Mouse (Mus musculus): Measurements from ENCODE around the gene Hist1h2ad. TPM values are rescaled to one million over a fixed set of nuclear protein-coding genes. Genes with fewer than 3 reads are reported as not detected.
"Not testable (repeated sequence)": the region's sequence is repeated elsewhere in the genome, so short reads cannot be mapped to it uniquely, and the experiment has no call there.

The Hist1h2ad gene
- polyA plus RNA-seq, 1 experiment from 2014 or later = 2.6 TPM

DNA sequence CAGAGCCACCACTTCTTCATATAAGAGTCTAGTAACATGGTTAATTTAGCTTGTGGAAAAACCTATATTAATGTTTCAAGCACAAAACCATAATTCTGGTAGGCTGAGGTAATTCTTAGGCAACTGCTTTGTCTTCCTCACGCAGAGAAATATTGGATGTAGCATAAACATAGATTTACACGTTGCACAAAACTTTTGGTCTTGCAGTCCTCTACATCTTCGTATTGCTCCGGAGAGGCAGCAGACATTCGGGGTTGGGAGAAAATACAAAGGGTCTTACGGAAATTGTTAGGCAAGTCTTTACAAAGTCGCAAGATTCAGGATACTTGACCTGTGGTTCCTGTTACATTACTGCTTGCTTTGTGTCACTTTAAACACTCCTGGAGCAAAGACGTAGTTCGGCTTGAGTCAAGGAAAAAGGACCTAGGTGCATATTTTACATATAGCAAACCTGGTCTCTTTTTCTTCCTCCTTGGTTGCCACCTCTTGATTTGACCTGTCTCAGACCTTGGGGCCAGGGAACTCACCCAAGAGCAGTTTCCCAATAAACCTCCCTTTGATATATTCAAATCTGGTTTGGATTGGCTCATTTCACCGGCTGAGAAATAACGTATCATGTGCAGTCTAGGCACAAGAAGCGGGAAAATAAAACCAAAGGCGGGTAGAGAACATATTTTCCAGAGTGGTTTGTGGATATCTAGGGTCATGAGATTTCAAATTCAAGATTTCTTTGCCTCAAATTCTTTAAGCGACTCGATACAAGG, 39.6 kb upstream of the Hist1h2ad start:
- DNase-seq = peak; percentile 47
- under 1% methylated on average over 15 of the region's 15 CpGs for WGBS (ENCODE audit: insufficient replicate concordance)
- TF ChIP-seq EP300 (IDR thresholded peaks at IDR 0.05; ENCODE audit: low read depth) (no peak; the same call in none of the 2 replicates), CTCF (IDR thresholded peaks at IDR 0.05; ENCODE audit: low read depth) (no peak)
- Histone ChIP-seq H3K4me3 (ENCODE audit: low read depth, low read length) (peak overlapping the region; percentile 66), H3K9ac (replicated peaks) (peak overlapping the region; percentile 87), H3K36me3 (replicated peaks; ENCODE audit: insufficient read depth, low read length) (no peaks in the 10 kb centered on the region), H3K9me3 (ENCODE audit: low read length) (no peaks in the 10 kb centered on the region), H3K4me1 (ENCODE audit: insufficient read depth) (peaks cover 20% of the 10 kb centered on the region), H3K27me3 (ENCODE audit: insufficient read depth, low read length) (no peaks in the 10 kb centered on the region), H3K4me2 (ENCODE audit: low read depth, low read length) (peak overlapping the region; percentile 80), H3K27ac (ENCODE audit: low read depth) (peak overlapping the region; percentile 99)
- peak; percentile 40 for ATAC-seq

DNA sequence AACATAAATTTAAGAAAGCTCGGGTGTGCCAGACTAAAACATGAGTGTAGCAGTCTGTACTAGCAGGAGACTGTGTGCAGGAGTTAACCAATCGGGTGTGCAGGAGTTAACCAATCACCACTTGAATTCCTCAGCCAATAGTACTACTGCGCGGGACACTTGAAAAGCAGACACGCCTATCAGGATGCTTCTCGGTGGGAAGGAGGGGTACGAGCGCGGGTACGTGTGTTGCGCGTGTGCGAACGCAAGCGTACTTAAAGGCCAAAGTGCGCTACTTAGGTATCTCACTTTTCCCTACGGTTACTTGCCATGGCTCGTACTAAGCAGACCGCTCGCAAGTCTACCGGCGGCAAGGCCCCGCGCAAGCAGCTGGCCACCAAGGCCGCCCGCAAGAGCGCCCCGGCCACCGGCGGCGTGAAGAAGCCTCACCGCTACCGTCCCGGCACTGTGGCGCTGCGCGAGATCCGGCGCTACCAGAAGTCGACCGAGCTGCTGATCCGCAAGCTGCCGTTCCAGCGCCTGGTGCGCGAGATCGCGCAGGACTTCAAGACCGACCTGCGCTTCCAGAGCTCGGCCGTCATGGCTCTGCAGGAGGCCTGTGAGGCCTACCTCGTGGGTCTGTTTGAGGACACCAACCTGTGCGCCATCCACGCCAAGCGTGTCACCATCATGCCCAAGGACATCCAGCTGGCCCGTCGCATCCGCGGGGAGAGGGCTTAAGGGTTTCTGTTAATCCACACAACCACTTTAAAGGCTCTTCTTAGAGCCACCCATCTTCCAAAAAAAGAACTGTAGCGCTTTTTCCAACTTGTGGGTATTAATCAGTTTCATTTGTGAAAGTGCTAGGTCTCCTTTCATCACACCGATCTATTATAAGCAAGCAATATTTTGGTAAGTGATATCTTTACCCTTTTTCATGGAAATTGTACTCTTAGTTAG, 38.8 kb upstream of the Hist1h2ad start, which contains the start of gene Hist1h3g:
Hist1h3g (plus strand) TSS at position 286 of the 939 bp plus-strand sequence.
- not testable (repeated sequence) for H3K36me3 ChIP-seq (replicated peaks; ENCODE audit: insufficient read depth, low read length); H3K9me3 ChIP-seq (ENCODE audit: low read length); H3K27me3 ChIP-seq (ENCODE audit: insufficient read depth, low read length)
- WGBS (ENCODE audit: insufficient replicate concordance) = under 1% methylated on average over 49 of the region's 62 CpGs
- peak; percentile 91 for DNase-seq
- Histone ChIP-seq H3K4me1 (ENCODE audit: insufficient read depth) (peaks cover 18% of the 10 kb centered on the region), H3K4me2 (ENCODE audit: low read depth, low read length) (peak within 1 kb of the TSS; percentile 80), H3K27ac (ENCODE audit: low read depth) (peak within 1 kb of the TSS; percentile 99), H3K9ac (replicated peaks) (peak within 1 kb of the TSS; percentile 87), H3K4me3 (ENCODE audit: low read depth, low read length) (peak within 1 kb of the TSS; percentile 66)
- ATAC-seq = peak; percentile 82
- TF ChIP-seq EP300 (IDR thresholded peaks at IDR 0.05; ENCODE audit: low read depth) (peak; percentile 25; the same call in 1 of the 2 replicates), CTCF (IDR thresholded peaks at IDR 0.05; ENCODE audit: low read depth) (peak; percentile 5; the same call in 1 of the 2 replicates)

DNA sequence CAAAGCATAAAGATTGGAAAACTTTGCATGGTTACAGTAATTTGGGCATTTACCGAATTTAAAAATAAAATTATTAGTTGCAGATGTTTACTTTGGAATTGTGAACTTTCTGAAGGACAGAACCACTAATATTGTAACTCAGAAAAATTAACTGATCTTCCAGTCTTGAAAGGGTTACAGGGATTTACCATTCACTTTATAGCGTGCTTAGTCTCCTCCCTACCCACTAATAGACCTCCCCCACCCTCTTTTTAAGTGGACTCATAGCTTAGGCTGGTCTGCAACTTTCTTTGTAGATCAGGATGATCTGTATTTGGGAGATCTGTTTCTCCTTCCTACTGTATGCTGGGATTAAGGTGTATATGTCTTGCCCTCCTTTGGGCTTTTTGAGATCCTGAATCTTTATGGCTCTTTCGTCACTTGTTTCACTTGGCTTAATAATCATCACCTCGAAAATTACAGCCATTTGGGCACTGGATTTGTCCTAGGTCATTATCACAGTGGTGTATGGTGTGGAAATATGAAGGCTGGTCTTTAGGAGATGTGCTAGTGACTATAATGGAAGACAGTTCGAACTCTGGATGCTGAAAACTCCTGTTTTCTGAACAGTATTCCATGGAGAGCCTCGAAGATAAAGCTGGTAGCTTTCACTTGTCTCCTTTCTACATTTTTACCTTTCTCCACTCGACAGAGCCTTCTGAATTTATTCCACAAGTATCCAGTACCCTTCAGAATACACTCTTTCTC, 37.9 kb upstream of the Hist1h2ad start:
- H3K9ac ChIP-seq (replicated peaks) = peak overlapping the region; percentile 70
- H3K36me3 ChIP-seq (replicated peaks; ENCODE audit: insufficient read depth, low read length) = no peaks in the 10 kb centered on the region
- H3K27ac ChIP-seq (ENCODE audit: low read depth) = peak overlapping the region; percentile 99
- TF ChIP-seq EP300 (IDR thresholded peaks at IDR 0.05; ENCODE audit: low read depth) = no peak
- TF ChIP-seq CTCF (IDR thresholded peaks at IDR 0.05; ENCODE audit: low read depth) = no peak
- ATAC-seq (no peak), DNase-seq (no peak)
- no peaks in the 10 kb centered on the region for H3K27me3 ChIP-seq (ENCODE audit: insufficient read depth, low read length)
- H3K4me2 ChIP-seq (ENCODE audit: low read depth, low read length) = peak overlapping the region; percentile 80
- H3K9me3 ChIP-seq (ENCODE audit: low read length) = no peaks in the 10 kb centered on the region
- H3K4me3 ChIP-seq (ENCODE audit: low read depth, low read length) = peak overlapping the region; percentile 66
- WGBS (ENCODE audit: insufficient replicate concordance) = 17% methylated on average over 7 of the region's 7 CpGs
- peaks cover 21% of the 10 kb centered on the region for H3K4me1 ChIP-seq (ENCODE audit: insufficient read depth)

DNA sequence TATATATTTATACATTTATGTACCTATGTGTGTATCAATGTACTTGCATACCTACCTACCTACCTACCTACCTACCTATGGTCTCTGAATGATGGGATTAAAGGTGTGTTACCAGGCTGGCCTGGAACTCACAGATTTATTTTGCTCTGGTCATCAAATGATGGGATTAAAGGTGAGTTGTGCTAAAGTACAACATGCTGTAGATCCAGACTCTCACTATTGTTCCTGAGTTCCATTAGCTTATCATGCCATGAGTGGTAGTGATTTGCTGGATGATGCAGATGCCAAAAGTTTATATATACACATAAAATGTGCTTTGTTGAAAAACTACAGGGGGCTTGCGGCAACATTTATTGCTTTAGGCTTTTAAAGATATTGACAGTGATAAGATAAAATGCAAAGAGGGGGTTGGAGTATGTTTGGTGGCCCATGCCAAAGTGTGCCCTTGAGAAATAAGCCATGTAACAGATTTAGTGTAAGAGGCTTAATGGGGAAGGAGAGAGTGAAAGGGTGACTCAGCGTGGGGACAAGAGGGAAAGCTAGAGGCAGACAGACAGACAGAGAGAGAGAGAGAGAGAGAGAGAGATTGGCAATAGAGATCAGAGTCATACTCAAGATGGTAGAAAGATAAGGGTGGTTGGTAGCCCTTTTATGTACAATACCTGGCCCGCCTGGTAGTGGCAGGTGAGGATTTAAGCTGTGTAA, 37.0 kb upstream of the Hist1h2ad start:
- TF ChIP-seq CTCF (IDR thresholded peaks at IDR 0.05; ENCODE audit: low read depth) = no peak
- no peak for TF ChIP-seq EP300 (IDR thresholded peaks at IDR 0.05; ENCODE audit: low read depth)
- 71% methylated on average over 3 of the region's 3 CpGs for WGBS (ENCODE audit: insufficient replicate concordance)
- Histone ChIP-seq H3K4me3 (ENCODE audit: low read depth, low read length) (peak overlapping the region; percentile 66), H3K4me1 (ENCODE audit: insufficient read depth) (peaks cover 20% of the 10 kb centered on the region), H3K36me3 (replicated peaks; ENCODE audit: insufficient read depth, low read length) (no peaks in the 10 kb centered on the region), H3K27me3 (ENCODE audit: insufficient read depth, low read length) (no peaks in the 10 kb centered on the region), H3K9me3 (ENCODE audit: low read length) (no peaks in the 10 kb centered on the region), H3K4me2 (ENCODE audit: low read depth, low read length) (peak overlapping the region; percentile 80), H3K27ac (ENCODE audit: low read depth) (peak overlapping the region; percentile 99), H3K9ac (replicated peaks) (peak overlapping the region; percentile 70)
- DNase-seq (no peak), ATAC-seq (no peak)

DNA sequence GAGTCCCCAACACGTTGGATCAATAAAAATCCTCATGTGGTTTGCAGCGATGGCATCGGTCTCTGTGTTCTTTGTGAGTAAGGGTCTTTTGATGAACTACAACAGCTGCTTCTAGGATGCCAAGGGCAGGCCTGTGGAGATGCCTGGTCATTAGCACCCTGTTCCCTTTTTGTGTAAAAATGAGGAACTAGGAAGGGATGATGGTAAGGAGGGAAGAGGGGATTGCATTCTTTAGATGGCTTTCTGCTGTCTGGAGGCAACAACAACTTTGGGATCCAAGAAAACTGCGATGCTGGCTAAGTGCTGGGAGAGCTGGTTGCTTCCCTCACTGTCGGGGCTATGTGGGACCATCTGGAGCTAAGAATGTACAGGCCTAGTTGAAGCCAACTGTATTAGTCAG, 35.9 kb upstream of the Hist1h2ad start:
- Histone ChIP-seq H3K4me1 (ENCODE audit: insufficient read depth) (peaks cover 12% of the 10 kb centered on the region; the same call in 1 of the 2 replicates), H3K4me3 (ENCODE audit: low read depth, low read length) (no peak overlapping the region), H3K27me3 (ENCODE audit: insufficient read depth, low read length) (no peaks in the 10 kb centered on the region), H3K27ac (ENCODE audit: low read depth) (peak overlapping the region; percentile 53), H3K9me3 (ENCODE audit: low read length) (no peaks in the 10 kb centered on the region), H3K9ac (replicated peaks) (no peak overlapping the region), H3K36me3 (replicated peaks; ENCODE audit: insufficient read depth, low read length) (no peaks in the 10 kb centered on the region), H3K4me2 (ENCODE audit: low read depth, low read length) (no peak overlapping the region)
- DNase-seq (no peak), ATAC-seq (no peak)
- WGBS (ENCODE audit: insufficient replicate concordance) = 70% methylated on average over 5 of the region's 5 CpGs
- TF ChIP-seq EP300 (IDR thresholded peaks at IDR 0.05; ENCODE audit: low read depth) (no peak), CTCF (IDR thresholded peaks at IDR 0.05; ENCODE audit: low read depth) (no peak)

DNA sequence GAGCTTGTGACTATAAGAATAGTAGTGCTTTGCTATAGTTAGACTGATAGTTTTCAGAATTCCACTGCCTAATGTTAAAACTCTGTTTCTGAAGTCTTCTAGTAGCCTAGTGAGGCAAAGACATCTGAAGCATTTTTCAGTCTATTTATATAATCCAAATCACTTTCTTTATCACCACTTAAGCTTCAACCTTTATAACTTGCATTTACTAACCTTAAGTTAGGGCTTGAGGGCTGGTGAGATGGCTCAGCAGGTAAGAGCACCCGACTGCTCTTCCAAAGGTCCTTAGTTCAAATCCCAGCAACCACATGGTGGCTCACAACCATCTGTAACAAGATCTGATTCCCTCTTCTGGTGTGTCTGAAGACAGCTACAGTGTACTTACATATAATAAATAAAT, 34.4 kb upstream of the Hist1h2ad start:
- H3K4me2 ChIP-seq (ENCODE audit: low read depth, low read length); H3K9ac ChIP-seq (replicated peaks); H3K4me3 ChIP-seq (ENCODE audit: low read depth, low read length); ATAC-seq; H3K4me1 ChIP-seq (ENCODE audit: insufficient read depth); DNase-seq; H3K27ac ChIP-seq (ENCODE audit: low read depth); H3K36me3 ChIP-seq (replicated peaks; ENCODE audit: insufficient read depth, low read length); H3K27me3 ChIP-seq (ENCODE audit: insufficient read depth, low read length); H3K9me3 ChIP-seq (ENCODE audit: low read length): not testable (repeated sequence)
- WGBS (ENCODE audit: insufficient replicate concordance) = 67% methylated on average over 1 of the region's 1 CpGs
